27 mouse cellular contexts compared by ENCODE assay signal in the genomic region with DNA sequence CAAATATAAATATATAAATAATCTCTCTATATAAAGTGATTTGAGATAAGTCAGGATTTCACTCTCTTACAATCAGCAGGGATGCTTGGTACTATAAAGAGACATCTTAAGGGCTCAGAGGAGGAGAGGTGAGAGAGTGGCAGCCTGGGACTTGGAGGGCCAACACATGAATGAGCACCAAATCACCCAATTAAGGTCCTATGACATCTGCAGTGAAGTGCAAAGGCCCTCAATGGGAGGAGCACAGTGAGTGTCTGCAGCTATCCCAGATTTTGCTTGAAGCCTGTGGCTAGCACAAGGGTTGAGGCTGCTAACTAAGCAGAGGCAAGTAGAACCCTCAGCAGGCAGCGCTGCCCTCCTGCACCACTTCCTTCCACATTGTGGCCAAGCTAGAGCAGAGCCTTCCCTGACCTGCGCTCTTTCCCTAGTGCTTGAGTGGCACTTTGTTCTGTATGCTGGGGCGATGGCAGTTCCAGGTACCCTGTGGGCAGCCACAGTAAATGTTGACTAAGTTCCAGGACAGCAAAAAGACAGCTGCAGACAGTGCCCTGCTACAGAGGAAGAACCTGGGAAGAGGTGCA. TPM values are rescaled to one million over a fixed set of nuclear protein-coding genes. Genes with fewer than 3 reads are reported as not detected.
DNase-seq lines count a peak whose midpoint lies in the region; TF ChIP-seq lines count a peak whose summit lies in the region.
"Had no signal": no experiment of that assay in that cellular context is flagged by ENCODE, and none has a peak within 500 bp of the region (broad histone marks: within the 10 kb centered on the region; RNA-seq: fewer than 3 reads in every experiment).

No protein-coding gene starts in this region.

- H3K36me3 ChIP-seq in megakaryocyte, embryonic 14.5 days (replicated peaks; ENCODE audit: low read length) = peaks cover 84% of the 10 kb centered on the region

- no peak for TF ChIP-seq CTCF in lung, adult 2 months (IDR thresholded peaks at IDR 0.05; ENCODE audit: insufficient read depth, low read length)
- no peak for TF ChIP-seq CTCF in bone marrow macrophage, adult 2 months (IDR thresholded peaks at IDR 0.05; ENCODE audit: low read depth, low read length)

- H3K27ac ChIP-seq in bone marrow macrophage, adult 2 months (ENCODE audit: insufficient read depth, low read depth, low read length) = peak overlapping the region; percentile 33
- H3K27ac ChIP-seq: forebrain, embryonic 15.5 days; limb, embryonic 13.5 days; liver, embryonic 15.5 days; midbrain, embryonic 13.5 days had no signal

- no peaks in the 10 kb centered on the region for H3K27me3 ChIP-seq in megakaryocyte, embryonic 14.5 days (replicated peaks)
- H3K27me3 ChIP-seq: forebrain, embryonic 15.5 days; heart, embryonic 12.5 days; limb, embryonic 13.5 days; liver, embryonic 15.5 days; midbrain, embryonic 13.5 days had no signal

- peak; percentile 19 for DNase-seq in lung, postnatal 36 days
- no peak for DNase-seq in lung, adult 2 months
- DNase-seq in Muller cell, postnatal 12 days (ENCODE audit: inconsistent ontology term) = peak; percentile 37
- DNase-seq in heart, postnatal 14 days = no peak
- DNase-seq in spleen, adult 12 weeks (ENCODE audit: low spot score) = no peak
- DNase-seq: adrenal gland, postnatal 10 days; cerebellum, postnatal 10 days; heart, postnatal 36 days; kidney, adult 2 months; kidney, postnatal 4 days; right cerebral cortex, postnatal 14 days had no signal

- no peaks in the 10 kb centered on the region for H3K9me3 ChIP-seq in megakaryocyte, embryonic 14.5 days
- H3K9me3 ChIP-seq: forebrain, embryonic 15.5 days; heart, embryonic 12.5 days; limb, embryonic 13.5 days; liver, embryonic 15.5 days; midbrain, embryonic 13.5 days had no signal

- no peak for TF ChIP-seq POLR2A in lung, adult 2 months (IDR thresholded peaks at IDR 0.05; ENCODE audit: borderline replicate concordance, extremely low read depth, low read depth, low read length)
- no peak for TF ChIP-seq POLR2A in bone marrow macrophage, adult 2 months (IDR thresholded peaks at IDR 0.05; ENCODE audit: borderline replicate concordance, low read depth, low read length)

- peaks cover 4% of the 10 kb centered on the region; the same call in 1 of the 2 replicates for H3K4me1 ChIP-seq in lung, adult 2 months (ENCODE audit: control insufficient read depth, insufficient read depth, low read length)
- H3K4me1 ChIP-seq in bone marrow macrophage, adult 2 months (ENCODE audit: control insufficient read depth, insufficient read depth, low read length) = peaks cover 23% of the 10 kb centered on the region
- H3K4me1 ChIP-seq in megakaryocyte, embryonic 14.5 days = peaks cover 75% of the 10 kb centered on the region

- 75% methylated on average over 3 of the region's 3 CpGs for WGBS in lung, adult 2 months

- intact Hi-C loops in heart, postnatal 14 days (cut with DNase I) = no loop called here

- H3K4me3 ChIP-seq in lung, adult 2 months (replicated peaks; ENCODE audit: extremely low read depth, low read depth, low read length) = no peak overlapping the region
- no peak overlapping the region for H3K4me3 ChIP-seq in bone marrow macrophage, adult 2 months (ENCODE audit: insufficient read depth, low read length)
- peak overlapping the region; percentile 72 for H3K4me3 ChIP-seq in megakaryocyte, embryonic 14.5 days (replicated peaks)
- H3K4me3 ChIP-seq: forebrain, embryonic 15.5 days; heart, embryonic 12.5 days; limb, embryonic 13.5 days; liver, embryonic 15.5 days; midbrain, embryonic 13.5 days; myocyte had no signal

RNA-seq across cellular contexts. Expression of gene Rab22a, which starts 26.3 kb away (rescaled TPM):
- 27.3 and 51.1 TPM in 2 replicates for polyA plus RNA-seq in lung, adult 2 months (2012; rRNA removed)
- polyA plus RNA-seq in bone marrow macrophage, adult 2 months (2012; ENCODE audit: insufficient read depth, insufficient read length, missing spikeins) = 26.1 and 32.6 TPM in 2 replicates
- 19.3 and 26.1 TPM in 2 replicates for polyA plus RNA-seq in megakaryocyte, embryonic 14.5 days (2012; ENCODE audit: insufficient read depth, low replicate concordance)
- 10 to 100 TPM; 30.1 to 30.2 TPM for total RNA-seq in heart, postnatal 14 days (2021)

RNA-seq across cellular contexts. Expression of gene 1700010B08Rik, which starts 33.3 kb away (rescaled TPM):
- not detected in 2 replicates for polyA plus RNA-seq in lung, adult 2 months (2012; rRNA removed)
- polyA plus RNA-seq in bone marrow macrophage, adult 2 months (2012; ENCODE audit: insufficient read depth, insufficient read length, missing spikeins) = not detected in 2 replicates
- polyA plus RNA-seq in megakaryocyte, embryonic 14.5 days (2012; ENCODE audit: insufficient read depth, low replicate concordance) = not detected in 2 replicates
- total RNA-seq in heart, postnatal 14 days (2021) = not detected
- total RNA-seq: adrenal gland, postnatal 10 days; heart, postnatal 36 days; layer of hippocampus, postnatal 10 days; left cerebral cortex, postnatal 14 days had no signal
- polyA plus RNA-seq: activated CD4-positive, CD25-positive, alpha-beta regulatory T cell, adult 4 months; brain, embryonic 14.5 days; embryonic facial prominence, embryonic 14.5 days; forebrain, embryonic 15.5 days; heart, embryonic 12.5 days; kidney, adult 2 months; limb, embryonic 13.5 days; liver, embryonic 15.5 days; midbrain, embryonic 13.5 days; neural tube, embryonic 14.5 days; spleen, adult 2 months; stomach, embryonic 14.5 days had no signal

RNA-seq across cellular contexts. Expression of gene Vapb, which starts 51.4 kb away (rescaled TPM):
- 13.3 and 16.8 TPM in 2 replicates for polyA plus RNA-seq in lung, adult 2 months (2012; rRNA removed)
- 58.6 and 62.5 TPM in 2 replicates for polyA plus RNA-seq in bone marrow macrophage, adult 2 months (2012; ENCODE audit: insufficient read depth, insufficient read length, missing spikeins)
- 10.8 and 36.2 TPM in 2 replicates for polyA plus RNA-seq in megakaryocyte, embryonic 14.5 days (2012; ENCODE audit: insufficient read depth, low replicate concordance)
- total RNA-seq in heart, postnatal 14 days (2021) = 100 to 1,000 TPM in 1 of 2 experiments, 10 to 100 TPM in 1; 94.2 to 109 TPM

Comparison
In these comparisons a context has a peak if more than half of its experiments do, and no peak if none do; other contexts are left out.
1. DNase-seq: peak in lung, postnatal 36 days (single experiment) and Muller cell, postnatal 12 days (single experiment); none in lung, adult 2 months (single experiment), heart, postnatal 14 days (0 of 2) and spleen, adult 12 weeks (single experiment).